Mouse (Mus musculus) C3H10T1/2 (cell line): ENCODE data around the gene Hist1h4h. TPM values are rescaled to one million over a fixed set of nuclear protein-coding genes. Genes with fewer than 3 reads are reported as not detected.

Experiments
- polyA plus RNA-seq, 2 experiments: library from polyadenylated mRNA; unstranded; fragments of >200 nt; fragmentation: generic; extraction: Trizol; gene quantifications; one replicate each; pipeline ENCODE4 v1.2.1; 2012; ENCODE audit warnings: missing spikeins in 2 of 2

The Hist1h4h gene
- polyA plus RNA-seq, 2 experiments: 21.7 to 26.9 TPM

Other genes with a start within 250 kb of the Hist1h4h start
- 1 to 10 TPM in 1 of 2 experiments, under 1 TPM in 1; 0.22 to 1.4 TPM for gene Zfp322a, start 161.8 kb upstream of the Hist1h4h start, polyA plus RNA-seq
- gene Abt1, start 107.2 kb upstream of the Hist1h4h start, polyA plus RNA-seq: 10 to 100 TPM in 1 of 2 experiments, 1 to 10 TPM in 1; 9.5 to 13.6 TPM
- not detected for gene Btn1a1, start 65.1 kb upstream of the Hist1h4h start, polyA plus RNA-seq
- gene Btn2a2, start 42.2 kb upstream of the Hist1h4h start, polyA plus RNA-seq: under 1 TPM in 1 of 2 experiments, not detected in 1; 0.15 TPM
- gene Hist1h2af, start 2.9 kb downstream of the Hist1h4h start, polyA plus RNA-seq: 10 to 100 TPM; 20.1 to 25.8 TPM
- gene Hist1h3g, start 4.4 kb downstream of the Hist1h4h start, polyA plus RNA-seq: 10 to 100 TPM in 1 of 2 experiments, 1 to 10 TPM in 1; 4.5 to 20.4 TPM
- 1 to 10 TPM; 1.5 to 3.4 TPM for gene Hist1h2bh, start 12.3 kb downstream of the Hist1h4h start, polyA plus RNA-seq
- 1 to 10 TPM in 1 of 2 experiments, under 1 TPM in 1; 0.91 to 3.6 TPM for gene Hist1h3f, start 13.0 kb downstream of the Hist1h4h start, polyA plus RNA-seq
- gene Hist1h4f, start 20.6 kb downstream of the Hist1h4h start, polyA plus RNA-seq: 10 to 100 TPM in 1 of 2 experiments, 1 to 10 TPM in 1; 6.4 to 30.1 TPM
- under 1 TPM; 0.65 to 0.84 TPM for gene Hist1h1d, start 22.2 kb downstream of the Hist1h4h start, polyA plus RNA-seq
- gene Hist1h3e, start 31.3 kb downstream of the Hist1h4h start, polyA plus RNA-seq: 1 to 10 TPM; 1.8 to 8.3 TPM
- gene Hist1h2ae, start 40.2 kb downstream of the Hist1h4h start, polyA plus RNA-seq: 10 to 100 TPM in 1 of 2 experiments, 1 to 10 TPM in 1; 9.3 to 21.9 TPM
- 10 to 100 TPM in 1 of 2 experiments, 1 to 10 TPM in 1; 7.9 to 12.4 TPM for gene Hist1h2bg, start 40.3 kb downstream of the Hist1h4h start, polyA plus RNA-seq
- gene Hist1h2bf, start 43.1 kb downstream of the Hist1h4h start, polyA plus RNA-seq: 10 to 100 TPM in 1 of 2 experiments, 1 to 10 TPM in 1; 2.2 to 10.3 TPM
- 1 to 10 TPM; 1.1 to 3.1 TPM for gene Hist1h2ad, start 43.3 kb downstream of the Hist1h4h start, polyA plus RNA-seq
- gene Hist1h3d, start 44.7 kb downstream of the Hist1h4h start, polyA plus RNA-seq: 1 to 10 TPM; 2.9 to 3.0 TPM
- gene Hist1h4d, start 50.5 kb downstream of the Hist1h4h start, polyA plus RNA-seq: 10 to 100 TPM in 1 of 2 experiments, 1 to 10 TPM in 1; 3.2 to 10.4 TPM
- gene Hist1h2be, start 90.1 kb downstream of the Hist1h4h start, polyA plus RNA-seq: 1 to 10 TPM; 1.4 to 2.5 TPM
- gene Hist1h1e, start 91.5 kb downstream of the Hist1h4h start, polyA plus RNA-seq: 1 to 10 TPM; 1.7 to 3.9 TPM
- under 1 TPM; 0.98 TPM for gene Hist1h2ac, start 152.9 kb downstream of the Hist1h4h start, polyA plus RNA-seq
- 10 to 100 TPM; 11.8 to 98.9 TPM for gene Hist1h2bc, start 153.1 kb downstream of the Hist1h4h start, polyA plus RNA-seq
- under 1 TPM in 1 of 2 experiments, not detected in 1; 0.27 TPM for gene Hist1h1t, start 164.8 kb downstream of the Hist1h4h start, polyA plus RNA-seq
- gene Hist1h4c, start 167.4 kb downstream of the Hist1h4h start, polyA plus RNA-seq: 1 to 10 TPM; 1.3 to 3.2 TPM
- gene Hfe, start 179.8 kb downstream of the Hist1h4h start, polyA plus RNA-seq: under 1 TPM; 0.15 to 0.91 TPM
- gene Hist1h1c, start 207.8 kb downstream of the Hist1h4h start, polyA plus RNA-seq: 100 to 1,000 TPM in 1 of 2 experiments, 10 to 100 TPM in 1; 12.7 to 138 TPM
- gene Hist1h3c, start 214.6 kb downstream of the Hist1h4h start, polyA plus RNA-seq: 10 to 100 TPM in 1 of 2 experiments, 1 to 10 TPM in 1; 5.7 to 21.7 TPM
- 10 to 100 TPM in 1 of 2 experiments, 1 to 10 TPM in 1; 3.2 to 12.9 TPM for gene Hist1h2bb, start 215.7 kb downstream of the Hist1h4h start, polyA plus RNA-seq
- 10 to 100 TPM in 1 of 2 experiments, 1 to 10 TPM in 1; 4.4 to 13.0 TPM for gene Hist1h2ab, start 220.1 kb downstream of the Hist1h4h start, polyA plus RNA-seq
- gene Hist1h3b, start 221.2 kb downstream of the Hist1h4h start, polyA plus RNA-seq: 1 to 10 TPM; 2.9 to 8.0 TPM
- 10 to 100 TPM; 12.9 to 53.5 TPM for gene Hist1h4b, start 226.0 kb downstream of the Hist1h4h start, polyA plus RNA-seq
- 10 to 100 TPM in 1 of 2 experiments, 1 to 10 TPM in 1; 4.4 to 17.3 TPM for gene Hist1h4a, start 230.2 kb downstream of the Hist1h4h start, polyA plus RNA-seq
- 1 to 10 TPM; 3.2 to 8.0 TPM for gene Hist1h3a, start 231.3 kb downstream of the Hist1h4h start, polyA plus RNA-seq
- 1 to 10 TPM in 1 of 2 experiments, under 1 TPM in 1; 0.26 to 1.2 TPM for gene Hist1h1a, start 232.6 kb downstream of the Hist1h4h start, polyA plus RNA-seq
- gene Trim38, start 238.9 kb downstream of the Hist1h4h start, polyA plus RNA-seq: under 1 TPM in 1 of 2 experiments, not detected in 1; 0.05 TPM